Mouse (Mus musculus) embryonic fibroblast, embryonic 13.5 days (primary cell): ENCODE measurements around the gene Polh.

ENCODE experiments used
- CTCF ChIP-seq: IDR thresholded peaks from 2 replicates; pipeline ENCODE4 v1.5.1; 2011; ENCODE audit warnings: mild to moderate bottlenecking, control low read depth, low read length, moderate library complexity, borderline replicate concordance; ENCODE audit not compliant: insufficient read depth
- POLR2A ChIP-seq: IDR thresholded peaks from 2 replicates; pipeline ENCODE4 v1.6.1; 2011; ENCODE audit warnings: low read depth, mild to moderate bottlenecking, control low read depth, low read length, moderate library complexity

DNA sequence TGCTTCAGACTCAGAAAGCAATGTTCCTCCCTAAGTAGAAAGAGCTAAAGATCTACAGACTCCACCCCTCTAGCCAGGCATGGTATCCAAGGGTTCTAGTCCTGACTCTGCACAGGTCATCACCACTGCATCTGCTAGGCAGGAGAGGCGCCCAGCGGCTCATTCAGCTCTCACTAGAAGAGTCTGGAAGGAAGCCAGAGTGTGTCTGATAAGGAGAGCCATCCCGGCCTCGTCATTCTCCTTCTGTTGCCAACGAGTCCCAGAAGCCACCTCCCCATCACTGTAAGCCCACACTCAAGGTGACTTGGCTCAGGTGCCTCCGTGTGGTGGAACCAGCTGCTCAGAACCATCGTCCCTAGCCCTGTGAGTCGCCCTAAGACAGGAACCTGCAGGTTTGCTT, 69.6 kb downstream of the Polh start:
- no peak for TF ChIP-seq POLR2A
- no peak for TF ChIP-seq CTCF
